Mouse (Mus musculus) right cerebral cortex, postnatal 4 days (tissue): ENCODE results near the gene Gm3187.
"Not testable (repeated sequence)": the region's sequence is repeated elsewhere in the genome, so short reads cannot be mapped to it uniquely, and the experiment has no call there.

Experiments
- DNase-seq: peaks from one replicate; pipeline ENCODE4 v3.0.0-alpha.2; 2022

The Gm3187 gene

GRCm38 (mm10) chr14:5483907-5484306 lies at the start of gene Gm3187:
Gene Gm3187 (plus strand): TSS chr14:5484207.
- DNase-seq, result not testable (repeated sequence)

DNA sequence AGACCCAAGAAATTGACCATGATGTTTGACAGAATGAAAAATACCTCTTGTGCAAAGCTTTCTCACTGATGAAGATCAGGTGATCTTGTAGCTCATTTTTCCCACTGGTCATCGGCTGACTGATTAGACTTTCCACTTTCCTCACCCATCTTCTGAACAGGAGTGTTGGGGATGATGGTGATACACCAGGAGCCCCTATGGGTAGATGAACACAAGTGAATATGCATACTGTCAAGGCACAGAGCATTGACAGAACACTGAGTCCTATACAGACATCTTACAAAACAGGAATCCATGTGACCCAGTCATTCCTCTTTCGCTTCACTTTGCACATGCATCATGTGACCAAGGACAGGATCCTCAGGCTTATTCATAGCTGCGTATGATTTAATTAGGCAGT lies 28.6 kb upstream of the Gm3187 start, which contains the start of gene Gm3194:
TSS of gene Gm3194 (minus strand) at position 101 of the 400 bp plus-strand sequence.
- DNase-seq, result not testable (repeated sequence)

DNA sequence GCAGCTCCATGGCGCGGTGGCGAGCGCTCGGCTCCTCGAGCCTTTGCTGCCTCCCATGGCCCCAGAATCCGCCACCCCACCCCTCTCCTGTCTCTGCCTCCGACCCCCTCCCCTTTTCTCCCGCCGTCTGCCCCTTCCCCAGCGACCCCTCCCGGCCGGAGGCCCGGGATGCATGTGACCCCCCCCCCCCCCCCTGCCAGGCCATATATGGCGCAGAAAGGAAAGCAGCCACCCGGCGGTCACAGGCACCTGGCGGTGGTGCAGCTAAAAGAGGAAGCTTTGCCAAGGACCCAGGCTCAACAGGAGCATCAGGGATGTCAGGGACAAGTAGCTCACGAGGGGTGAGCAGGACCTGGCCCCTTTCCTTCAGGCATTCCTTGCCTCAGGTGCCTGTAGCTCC lies 23.5 kb upstream of the Gm3187 start:
- not testable (repeated sequence) for DNase-seq

DNA sequence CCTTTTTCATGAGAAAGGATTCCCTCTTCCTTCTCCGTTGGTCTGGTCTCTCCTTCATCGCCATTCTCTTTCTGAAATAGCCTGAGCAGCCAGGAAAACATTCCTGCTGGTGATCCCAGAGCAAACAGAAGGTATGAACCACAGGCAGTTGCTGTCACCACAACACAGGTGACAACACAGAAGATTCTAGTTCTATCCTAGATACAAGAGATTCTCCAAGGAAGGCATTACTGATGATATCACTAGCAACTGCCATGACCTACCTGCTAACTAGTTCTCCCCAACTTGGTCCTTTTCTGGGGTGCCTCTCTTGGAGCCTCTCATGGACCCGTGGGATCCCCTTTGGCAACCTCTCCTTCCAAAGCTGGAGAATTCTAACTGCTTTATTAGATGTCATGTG lies 6.3 kb upstream of the Gm3187 start, which contains the start of gene Gm8246:
TSS of gene Gm8246 (minus strand) at position 101 of the 400 bp plus-strand sequence.
- not testable (repeated sequence) for DNase-seq

DNA sequence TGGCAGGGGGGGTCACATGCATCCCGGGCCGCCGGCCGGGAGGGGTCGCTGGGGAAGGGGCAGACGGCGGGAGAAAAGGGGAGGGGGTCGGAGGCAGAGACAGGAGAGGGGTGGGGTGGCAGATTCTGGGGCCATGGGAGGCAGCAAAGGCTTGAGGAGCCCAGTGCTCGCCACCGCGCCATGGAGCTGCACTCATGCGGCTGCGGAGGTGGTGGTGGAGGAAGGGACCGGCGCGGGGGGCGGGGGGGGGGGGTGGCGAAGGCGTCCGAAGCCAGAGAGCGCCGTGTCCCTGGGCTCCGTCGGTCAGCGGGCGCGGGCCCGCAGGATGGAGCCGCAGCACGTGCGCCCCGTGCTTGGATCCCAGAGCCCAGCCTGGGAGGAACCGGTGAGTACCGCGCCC lies 17.4 kb downstream of the Gm3187 start, which contains the start of gene Gm3488:
TSS of gene Gm3488 (plus strand) at position 301 of the 400 bp plus-strand sequence.
- DNase-seq, result not testable (repeated sequence)

- DNase-seq, result not testable (repeated sequence)
Measured at GRCm38 (mm10) chr14:5538196-5538595, 54.2 kb downstream of the Gm3187 start, which contains the start of gene Gm3532. Gene Gm3532 (plus strand): TSS chr14:5538496.
